ENCODE assay signal across 8 mouse cellular contexts in genomic region chr12:91779004-91779365, GRCm38 (mm10). TPM values are rescaled to one million over a fixed set of nuclear protein-coding genes. Genes with fewer than 3 reads are reported as not detected.
DNase-seq lines count a peak whose midpoint lies in the region; ATAC-seq and TF ChIP-seq lines count a peak whose summit lies in the region.

No protein-coding gene starts in this region.

- H3K9ac ChIP-seq in forebrain, embryonic 14.5 days (ENCODE audit: low read length): peak overlapping the region; percentile 69
- peak overlapping the region; percentile 66 for H3K9ac ChIP-seq in liver, embryonic 16.5 days (ENCODE audit: low read depth, low read length)
- H3K9ac ChIP-seq in neural tube, embryonic 13.5 days: peak overlapping the region; percentile 68
- H3K9ac ChIP-seq in stomach, postnatal 0 days (ENCODE audit: low read length): peak overlapping the region; percentile 66

- H3K4me2 ChIP-seq in forebrain, embryonic 14.5 days (ENCODE audit: low read length): peak overlapping the region; percentile 95
- H3K4me2 ChIP-seq in liver, embryonic 16.5 days (ENCODE audit: low read depth, low read length): peak overlapping the region; percentile 92
- peak overlapping the region; percentile 98 for H3K4me2 ChIP-seq in neural tube, embryonic 13.5 days
- H3K4me2 ChIP-seq in stomach, postnatal 0 days (replicated peaks; ENCODE audit: low read depth): peak overlapping the region; percentile 96

- no peaks in the 10 kb centered on the region for H3K36me3 ChIP-seq in forebrain, embryonic 14.5 days (ENCODE audit: control insufficient read depth, insufficient read depth, low read length)
- no peaks in the 10 kb centered on the region for H3K36me3 ChIP-seq in liver, embryonic 16.5 days (ENCODE audit: control insufficient read depth, insufficient read depth)
- no peaks in the 10 kb centered on the region for H3K36me3 ChIP-seq in neural tube, embryonic 13.5 days
- H3K36me3 ChIP-seq in stomach, postnatal 0 days (ENCODE audit: control insufficient read depth, insufficient read depth, low read length): no peaks in the 10 kb centered on the region

- 1% methylated on average over 34 of the region's 35 CpGs for whole genome bisulfite sequencing in forebrain, embryonic 14.5 days
- under 1% methylated on average over 35 of the region's 35 CpGs for WGBS in liver, embryonic 16.5 days (ENCODE audit: insufficient replicate concordance)
- 1% methylated on average over 35 of the region's 35 CpGs for WGBS in neural tube, embryonic 13.5 days
- WGBS in stomach, postnatal 0 days: 1% methylated on average over 33 of the region's 35 CpGs

- peak overlapping the region; percentile 79 for H3K4me3 ChIP-seq in forebrain, embryonic 14.5 days (ENCODE audit: low read depth, low read length)
- H3K4me3 ChIP-seq in liver, embryonic 16.5 days (ENCODE audit: low read depth, low read length): peak overlapping the region; percentile 73
- peak overlapping the region; percentile 73 for H3K4me3 ChIP-seq in neural tube, embryonic 13.5 days
- peak overlapping the region; percentile 64 for H3K4me3 ChIP-seq in stomach, postnatal 0 days (ENCODE audit: low read depth, low read length)

- H3K4me1 ChIP-seq in forebrain, embryonic 14.5 days (ENCODE audit: control insufficient read depth, insufficient read depth, low read length): 0 out of 2 replicates have a peak, but pooled peaks cover 9% of the 10 kb centered on the region
- H3K4me1 ChIP-seq in liver, embryonic 16.5 days (ENCODE audit: control insufficient read depth, low read depth, low read length): peaks cover 3% of the 10 kb centered on the region; the same call in 1 of the 2 replicates
- peaks cover 20% of the 10 kb centered on the region for H3K4me1 ChIP-seq in neural tube, embryonic 13.5 days (replicated peaks)
- no peaks in the 10 kb centered on the region for H3K4me1 ChIP-seq in stomach, postnatal 0 days (replicated peaks; ENCODE audit: control insufficient read depth, insufficient read depth)

- peak; percentile 97 for ATAC-seq in forebrain, embryonic 14.5 days
- peak; percentile 93 for ATAC-seq in liver, embryonic 16.5 days (ENCODE audit: low read depth)
- peak; percentile 95 for ATAC-seq in neural tube, embryonic 13.5 days (ENCODE audit: low read depth)
- ATAC-seq in stomach, postnatal 0 days (ENCODE audit: low FRiP score, low TSS enrichment): peak; percentile 94

- H3K27ac ChIP-seq in forebrain, embryonic 14.5 days (ENCODE audit: low read depth, low read length): peak overlapping the region; percentile 49; the same call in 1 of the 2 replicates
- no peak overlapping the region; the same call in 1 of the 2 replicates for H3K27ac ChIP-seq in liver, embryonic 16.5 days (ENCODE audit: low read length)
- peak overlapping the region; percentile 59; the same call in 1 of the 2 replicates for H3K27ac ChIP-seq in neural tube, embryonic 13.5 days (replicated peaks)
- 0 out of 2 replicates have a peak overlapping the region, but pooled peaks have one; percentile 35 for H3K27ac ChIP-seq in stomach, postnatal 0 days (replicated peaks)

- peak; percentile 93 for DNase-seq in ES-CJ7 (ENCODE audit: low read depth, low spot score)
- DNase-seq in cerebellum, adult 11-12 months: peak; percentile 39
- peak; percentile 89 for DNase-seq in forebrain, embryonic 14.5 days (ENCODE audit: low spot score)
- DNase-seq in heart, postnatal 10 days: peak; percentile 79
- peak; percentile 90 to 93 for DNase-seq in kidney, postnatal 36 days
- DNase-seq in stomach, postnatal 0 days (ENCODE audit: low spot score): peak; percentile 89

- no peak for TF ChIP-seq CTCF in stomach, postnatal 0 days (IDR thresholded peaks at IDR 0.05; ENCODE audit: low read depth)

- H3K9me3 ChIP-seq in forebrain, embryonic 14.5 days (replicated peaks; ENCODE audit: control insufficient read depth, low read length): no peaks in the 10 kb centered on the region
- H3K9me3 ChIP-seq in liver, embryonic 16.5 days (replicated peaks; ENCODE audit: control insufficient read depth, low read length): no peaks in the 10 kb centered on the region
- H3K9me3 ChIP-seq in neural tube, embryonic 13.5 days: no peaks in the 10 kb centered on the region
- H3K9me3 ChIP-seq in stomach, postnatal 0 days (ENCODE audit: control insufficient read depth, low read length): no peaks in the 10 kb centered on the region

- intact Hi-C loops in heart, postnatal 10 days (cut with DNase I): no loop called here

- no peak for TF ChIP-seq EP300 in stomach, postnatal 0 days (optimal IDR thresholded peaks at IDR 0.05)

- H3K27me3 ChIP-seq in forebrain, embryonic 14.5 days (replicated peaks; ENCODE audit: control insufficient read depth, insufficient read depth, low read length): no peaks in the 10 kb centered on the region
- peaks cover 7% of the 10 kb centered on the region for H3K27me3 ChIP-seq in liver, embryonic 16.5 days (ENCODE audit: control insufficient read depth, insufficient read depth, low read depth, low read length)
- no peaks in the 10 kb centered on the region; the same call in 1 of the 2 replicates for H3K27me3 ChIP-seq in neural tube, embryonic 13.5 days
- no peaks in the 10 kb centered on the region for H3K27me3 ChIP-seq in stomach, postnatal 0 days (ENCODE audit: control insufficient read depth, insufficient read depth, low read length)

RNA-seq across cellular contexts. Expression of gene Ston2, which starts 9.2 kb away (rescaled TPM):
- 5.6 and 7.6 TPM in 2 replicates for polyA plus RNA-seq in forebrain, embryonic 14.5 days (2014; fragmentation: Nextera tagmentation; extraction: Ambion mirVana)
- total RNA-seq in heart, postnatal 10 days (2021): 1 to 10 TPM; 4.9 to 7.8 TPM
- 10.6 and 10.8 TPM in 2 replicates for polyA plus RNA-seq in liver, embryonic 16.5 days (2015; fragmentation: Nextera tagmentation; extraction: Ambion mirVana)
- 6.8 and 7.4 TPM in 2 replicates for polyA plus RNA-seq in neural tube, embryonic 13.5 days (2015; fragmentation: Nextera tagmentation; extraction: Ambion mirVana)
- 5.4 and 5.5 TPM in 2 replicates for polyA plus RNA-seq in stomach, postnatal 0 days (2015; fragmentation: Nextera tagmentation; extraction: Ambion mirVana)

Comparison
In these comparisons a context has a peak if more than half of its experiments do, and no peak if none do; other contexts are left out.
1. DNase-seq: peak in every context shown above with its lines; median percentile 93 in ES-CJ7; 92 in kidney, postnatal 36 days; 89 in forebrain, embryonic 14.5 days; 89 in stomach, postnatal 0 days; 79 in heart, postnatal 10 days; 39 in cerebellum, adult 11-12 months.